Mouse (Mus musculus) adrenal gland, adult 8-10 months (tissue): ENCODE measurements around the gene Dmrt3. TPM values are rescaled to one million over a fixed set of nuclear protein-coding genes. Genes with fewer than 3 reads are reported as not detected.

Source experiments
- DNase-seq: peaks from one replicate; pipeline ENCODE4 v3.0.0; 2022
- total RNA-seq, 4 experiments: library from RNA; stranded (reverse); gene quantifications; 2 replicates each; pipeline ENCODE4 v1.2.4; 2022

The Dmrt3 gene
- not detected for total RNA-seq

DNA sequence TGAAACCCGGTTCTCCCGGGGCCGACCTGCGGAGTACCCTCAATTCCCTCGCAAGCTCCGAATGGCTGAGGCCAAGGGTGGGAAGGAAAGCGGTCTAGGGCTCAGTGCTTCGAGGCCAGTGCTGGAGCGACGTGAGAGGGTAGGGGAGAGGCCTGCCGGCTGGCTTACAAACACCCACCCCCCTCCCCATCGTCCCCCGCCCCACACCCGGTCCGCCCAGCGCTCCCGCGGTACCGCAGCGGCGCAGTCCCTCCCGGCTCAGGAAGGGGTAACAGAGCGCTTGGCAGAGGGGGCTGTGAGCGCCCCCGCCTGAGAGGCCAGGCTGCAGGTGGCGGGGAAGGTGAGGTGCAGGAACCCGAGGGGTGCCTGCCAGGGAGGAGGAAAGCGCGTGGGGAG, at the start of gene Dmrt3:
Gene Dmrt3, plus strand, starts transcription at position 287 of the 396 bp plus-strand sequence.
- no peak for DNase-seq

DNA sequence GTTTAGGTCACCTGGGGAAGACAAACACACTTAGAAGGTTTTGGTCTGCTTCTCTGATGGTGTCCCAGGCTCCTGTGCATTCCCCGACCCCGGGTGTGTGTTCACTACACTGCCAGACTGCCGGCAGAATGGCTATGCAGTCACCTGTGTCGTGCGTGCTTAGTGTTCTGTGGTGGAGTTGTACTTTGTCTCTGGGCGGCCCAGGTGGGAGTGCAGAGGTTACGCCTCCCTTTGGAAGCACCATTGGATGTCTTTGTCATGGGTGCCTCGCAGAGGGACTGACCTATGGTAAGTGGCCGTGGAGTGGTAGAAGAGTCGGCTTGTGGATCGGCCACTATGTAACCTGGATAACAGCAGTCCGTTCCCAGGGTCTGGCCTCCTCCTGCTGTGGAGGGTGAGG, 45.7 kb upstream of the Dmrt3 start:
- no peak for DNase-seq

DNA sequence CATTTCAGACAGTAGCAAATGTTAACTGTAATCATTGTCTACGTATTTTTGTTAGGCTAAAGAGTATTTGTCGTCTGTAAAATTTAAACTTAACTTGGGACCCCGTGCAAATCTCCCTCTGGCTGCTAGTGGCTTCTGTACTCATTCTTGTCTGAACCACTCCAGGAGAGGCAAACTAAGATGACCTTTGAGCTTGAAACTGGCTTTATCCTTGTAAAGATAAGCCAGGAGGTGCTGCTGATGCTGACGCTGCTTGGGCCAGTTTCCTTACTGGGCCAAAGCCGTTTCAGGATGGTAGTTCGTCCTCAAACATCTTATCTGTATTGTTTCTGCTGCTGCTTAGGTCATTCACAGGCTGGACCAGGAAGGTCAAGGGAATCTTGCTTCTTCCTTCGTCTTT, 40.3 kb upstream of the Dmrt3 start:
- no peak for DNase-seq

DNA sequence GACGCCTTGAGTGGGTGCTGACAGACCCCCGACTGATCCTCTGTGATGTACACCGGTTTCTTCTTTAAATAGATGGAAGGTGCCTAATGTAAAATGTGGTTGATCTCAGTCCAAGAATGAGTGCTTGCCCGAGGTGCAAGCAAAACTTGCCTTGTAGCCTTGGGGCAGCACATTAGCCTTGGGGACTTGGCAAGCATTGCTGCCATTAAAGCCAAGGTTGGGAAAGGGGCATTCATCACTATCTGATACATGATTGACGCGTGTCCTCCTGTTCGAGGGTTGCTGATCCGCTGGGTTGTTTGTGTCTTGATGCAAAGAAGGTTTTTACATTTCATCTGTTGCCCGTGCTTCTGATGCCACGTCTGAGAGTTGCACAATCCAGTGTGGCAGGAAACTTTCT, 35.7 kb upstream of the Dmrt3 start:
- peak; percentile 52 for DNase-seq

DNA sequence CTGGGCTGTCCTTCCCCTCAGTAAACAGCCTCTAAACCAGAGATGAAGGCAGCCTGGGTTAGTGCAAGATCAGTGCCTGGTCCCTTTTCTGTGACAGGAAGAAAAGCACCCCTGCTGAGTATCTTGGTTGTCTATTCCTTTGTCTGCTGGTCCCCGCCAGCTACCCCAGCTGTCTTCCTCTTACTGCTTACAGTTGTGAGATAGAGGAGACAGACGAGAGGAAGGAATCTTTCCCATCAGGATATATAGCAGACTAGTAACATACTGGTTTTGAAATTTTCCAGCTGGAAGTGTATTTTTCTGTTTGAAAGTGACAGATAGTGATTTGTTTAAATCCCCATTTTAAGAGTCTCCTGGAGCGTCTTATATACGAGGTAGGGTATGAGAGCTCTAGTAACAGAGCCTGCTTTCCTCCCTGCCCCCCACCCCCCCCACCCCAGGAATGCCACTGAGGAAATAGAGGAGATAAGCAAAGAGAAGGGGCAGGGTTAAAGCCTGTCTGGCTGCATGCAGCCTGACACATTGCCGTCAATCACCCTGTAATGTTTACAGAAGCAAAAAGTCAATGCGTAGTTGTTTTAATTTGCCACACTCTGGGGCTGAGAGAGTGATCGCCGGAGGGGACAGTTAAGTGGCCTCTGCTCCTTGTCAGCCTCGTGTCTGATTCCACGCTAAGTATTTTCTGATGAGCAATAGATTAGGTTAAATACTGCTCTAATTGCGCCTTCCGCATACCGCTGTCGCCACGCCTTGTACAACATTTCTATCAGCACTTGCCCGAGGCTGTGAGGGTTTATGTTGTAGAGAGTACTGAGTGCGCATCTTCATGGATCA, 34.9 kb upstream of the Dmrt3 start:
- no peak for DNase-seq

DNA sequence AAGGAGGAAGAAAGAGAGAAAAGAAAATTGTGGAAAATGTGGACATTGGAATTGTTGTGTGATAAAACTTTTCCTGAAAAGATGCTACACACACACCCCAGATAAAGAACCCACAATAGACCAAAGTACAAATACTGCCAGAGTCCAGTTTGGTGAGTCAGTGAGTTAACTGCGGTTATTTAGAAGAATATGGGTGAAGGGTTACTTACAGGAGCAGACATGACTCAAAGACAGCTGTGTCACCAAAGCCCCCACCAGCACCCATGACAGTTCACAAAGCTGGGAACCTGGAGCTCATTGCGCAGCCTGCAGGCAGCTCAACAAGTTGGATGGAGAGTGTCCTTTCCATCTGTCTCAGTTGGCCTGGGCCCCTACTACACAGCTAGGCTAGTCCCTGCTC, 31.7 kb upstream of the Dmrt3 start:
- DNase-seq: no peak

DNA sequence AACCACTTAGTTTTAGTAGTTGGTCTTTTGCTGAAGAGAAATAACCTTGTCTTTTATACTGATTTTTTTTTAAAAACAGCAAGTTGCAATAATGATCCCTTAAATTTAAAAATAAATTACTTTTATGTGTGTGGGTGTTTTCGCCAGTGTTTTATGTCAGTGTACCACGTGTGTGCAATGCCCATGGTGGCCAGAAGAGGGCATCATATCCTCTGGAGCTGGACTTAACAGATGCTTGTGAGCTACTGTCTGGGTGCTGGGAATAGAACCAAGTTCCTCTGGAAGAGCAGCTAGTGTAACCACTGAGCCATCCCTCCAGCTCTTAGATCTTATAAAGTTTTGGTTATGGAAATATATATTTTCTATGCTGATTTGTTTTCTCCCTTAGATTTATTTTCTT, 30.7 kb upstream of the Dmrt3 start:
- no peak for DNase-seq

DNA sequence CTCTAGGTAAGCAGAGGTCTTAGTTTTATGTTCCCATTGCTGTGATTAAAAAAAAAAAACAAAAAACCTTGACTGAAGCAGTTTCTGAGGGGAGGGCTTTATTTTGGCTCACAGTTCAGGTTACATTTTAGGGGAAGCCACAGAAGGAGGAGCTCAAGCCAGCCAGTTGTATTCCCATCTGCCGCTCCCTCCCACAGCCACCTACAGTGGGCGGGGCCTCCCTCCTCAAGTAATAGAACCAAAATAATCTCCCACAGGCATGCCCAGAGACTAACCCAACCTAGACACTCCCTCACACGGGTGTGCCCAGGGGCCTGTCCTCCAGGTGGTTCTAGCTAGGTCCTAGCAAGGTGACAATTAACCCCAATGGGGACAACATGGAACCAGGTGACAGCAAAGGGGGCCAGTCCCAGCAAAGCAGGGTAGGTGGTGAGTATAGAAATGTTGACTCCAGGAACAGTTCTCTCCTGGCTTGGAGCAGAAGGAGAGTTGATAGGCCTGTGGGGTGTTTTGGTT, 12.3 kb upstream of the Dmrt3 start:
- no peak for DNase-seq

DNA sequence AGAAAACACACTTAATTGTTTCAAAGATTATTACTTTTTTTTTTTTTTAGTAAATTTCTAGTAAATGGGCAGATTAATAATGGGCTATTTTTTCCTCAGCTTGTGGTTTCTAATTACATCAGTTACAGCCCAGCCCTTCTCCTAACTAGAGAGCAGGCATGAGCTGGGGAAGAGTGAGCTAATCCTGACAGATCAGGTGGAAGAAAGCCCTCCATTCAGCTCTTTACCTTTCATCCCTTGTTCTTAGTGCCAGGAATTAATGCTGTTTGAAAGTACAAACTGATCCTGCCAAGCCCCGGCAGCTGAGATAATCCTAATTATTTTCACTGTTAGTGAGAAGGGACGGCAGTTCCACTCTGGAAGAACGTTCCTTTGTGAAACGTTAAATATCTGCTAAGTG, 11.5 kb upstream of the Dmrt3 start:
- no peak for DNase-seq

DNA sequence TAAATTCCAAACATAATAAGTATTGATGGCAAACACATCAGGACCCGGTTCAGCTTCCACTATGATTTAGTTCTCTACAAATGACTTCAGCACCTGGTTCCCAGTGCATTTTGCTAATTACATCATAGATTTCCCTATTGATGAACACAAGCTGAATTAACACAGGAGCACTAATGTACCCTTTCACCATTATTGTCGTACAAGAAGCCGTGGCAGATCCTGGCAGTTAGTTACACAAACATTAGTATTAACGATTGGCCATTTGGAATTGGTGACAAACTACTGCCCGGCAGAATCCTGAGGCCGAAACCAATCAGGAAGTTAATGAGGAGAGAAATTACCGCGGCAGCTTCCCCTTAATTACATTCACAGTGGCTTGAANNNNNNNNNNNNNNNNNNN, 8.1 kb upstream of the Dmrt3 start:
- no peak for DNase-seq

DNA sequence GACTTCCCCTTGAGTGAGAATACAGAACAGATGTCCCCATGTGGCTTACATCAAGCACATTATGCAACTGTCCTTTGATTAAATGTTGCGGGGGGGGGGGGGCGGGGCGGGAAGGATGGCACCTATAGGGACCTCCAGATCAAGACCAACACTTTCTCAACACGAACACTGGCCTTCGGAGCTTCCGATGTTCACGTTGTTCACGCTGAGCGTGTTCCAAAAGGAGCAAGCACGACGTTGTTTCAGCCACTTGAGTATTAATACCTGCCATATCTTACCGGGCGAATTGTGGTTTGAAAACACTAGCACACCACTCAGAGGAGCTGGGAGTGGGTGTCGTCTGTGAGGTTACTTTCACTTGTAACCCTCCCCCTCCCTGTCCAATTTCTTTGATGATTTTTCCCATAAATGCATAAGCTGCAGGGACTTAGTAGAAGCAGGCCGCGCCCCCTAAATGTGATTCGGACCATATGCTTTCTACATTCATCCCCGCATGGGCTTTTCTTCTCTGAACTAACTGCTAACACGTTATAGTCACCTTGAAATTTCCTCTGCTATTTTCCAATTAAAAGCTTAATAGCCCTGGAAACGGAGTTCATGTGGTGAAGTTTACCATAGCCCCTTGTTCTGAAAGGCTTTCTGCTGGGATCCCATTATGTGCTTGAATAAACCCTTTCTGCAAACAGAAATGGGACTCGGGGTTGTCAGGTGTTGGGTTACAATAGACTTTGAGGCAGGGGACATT, 2.5 kb upstream of the Dmrt3 start:
- DNase-seq: no peak

DNA sequence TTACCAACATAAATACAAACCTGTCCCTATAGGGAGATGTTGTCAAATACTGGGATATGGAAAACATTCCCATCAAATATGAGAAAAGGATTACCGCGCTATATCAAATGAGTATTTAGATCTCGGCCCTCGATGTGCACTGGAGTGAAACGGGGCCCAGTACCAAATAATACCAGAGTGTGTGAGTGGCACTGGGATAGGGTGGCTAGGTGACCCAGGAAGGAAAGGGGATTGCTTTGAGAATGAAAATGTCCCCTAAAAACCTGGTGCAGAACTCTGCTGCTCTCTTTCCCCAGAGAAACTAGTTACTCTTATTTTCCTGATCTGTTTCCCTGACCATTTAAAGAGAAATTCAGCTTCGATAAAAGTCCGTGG, 1.9 kb upstream of the Dmrt3 start:
- no peak for DNase-seq

DNA sequence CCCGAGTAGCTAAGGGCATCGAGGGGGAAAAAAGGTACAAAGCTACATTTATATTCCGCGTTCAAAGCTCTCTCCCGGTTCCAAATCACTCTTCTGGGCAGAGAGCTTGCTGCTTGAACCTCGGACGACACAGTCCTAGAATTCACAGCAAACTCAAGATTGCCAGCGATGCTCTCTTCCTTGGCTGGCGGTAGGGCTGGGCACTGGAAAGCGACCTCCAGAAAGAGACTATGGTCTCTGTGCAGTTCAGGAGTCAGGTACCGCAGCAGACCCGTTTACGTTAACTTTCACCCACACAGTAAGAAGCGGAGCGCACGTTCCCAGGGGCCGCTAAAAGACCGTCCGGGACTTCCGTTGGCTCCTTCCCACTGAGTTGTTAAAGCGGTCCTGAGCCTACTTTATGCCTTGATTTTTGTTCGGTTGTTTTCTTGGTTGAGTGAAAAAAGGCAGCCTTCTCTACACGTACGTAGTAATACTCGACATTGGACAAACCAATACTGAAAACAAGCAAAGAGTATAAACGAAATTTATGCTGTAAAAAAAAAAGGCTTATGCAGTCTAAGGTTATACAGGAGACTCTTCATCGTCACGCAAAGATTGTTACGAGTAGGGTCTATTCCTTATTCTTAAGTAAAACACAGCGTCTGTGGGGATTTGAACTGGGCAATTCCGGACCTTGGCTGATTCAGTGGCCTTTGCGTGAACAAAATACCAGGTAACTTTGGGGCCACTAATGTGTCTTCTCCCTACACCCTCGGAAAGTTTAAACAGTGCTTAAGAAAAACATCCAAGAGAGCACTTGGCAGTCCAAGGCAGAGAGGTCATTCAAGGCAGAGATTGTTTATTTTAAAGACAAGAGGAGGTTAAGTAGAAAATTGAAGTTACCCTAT, 895 bp upstream of the Dmrt3 start:
- DNase-seq: no peak

DNA sequence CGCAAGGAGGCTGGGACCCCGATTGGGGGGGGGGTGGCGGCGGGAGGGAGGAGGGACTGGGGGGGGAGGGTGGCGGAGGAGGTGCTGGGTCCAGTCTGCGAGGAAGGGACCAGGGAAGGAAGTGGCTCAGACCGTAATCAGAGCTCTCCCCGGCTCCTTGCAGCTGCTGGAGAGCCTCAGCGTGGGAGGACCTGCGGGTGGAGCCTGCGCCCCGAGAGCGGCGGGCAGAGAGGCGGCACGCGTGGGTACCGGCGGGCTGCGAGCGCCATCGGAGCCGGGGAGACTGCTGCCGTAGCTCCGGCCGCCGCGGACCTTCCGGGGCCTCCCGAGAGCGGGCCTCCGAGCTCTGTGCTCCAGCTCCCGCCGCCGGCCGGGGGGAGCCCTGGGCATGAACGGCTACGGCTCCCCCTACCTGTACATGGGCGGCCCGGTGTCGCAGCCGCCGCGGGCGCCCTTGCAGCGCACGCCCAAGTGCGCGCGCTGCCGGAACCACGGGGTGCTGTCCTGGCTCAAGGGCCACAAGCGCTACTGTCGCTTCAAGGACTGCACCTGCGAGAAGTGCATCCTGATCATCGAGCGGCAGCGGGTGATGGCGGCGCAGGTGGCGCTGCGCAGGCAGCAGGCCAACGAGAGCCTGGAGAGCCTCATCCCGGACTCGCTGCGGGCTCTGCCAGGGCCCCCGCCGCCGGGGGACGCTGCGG, 460 bp downstream of the Dmrt3 start:
- DNase-seq: no peak

DNA sequence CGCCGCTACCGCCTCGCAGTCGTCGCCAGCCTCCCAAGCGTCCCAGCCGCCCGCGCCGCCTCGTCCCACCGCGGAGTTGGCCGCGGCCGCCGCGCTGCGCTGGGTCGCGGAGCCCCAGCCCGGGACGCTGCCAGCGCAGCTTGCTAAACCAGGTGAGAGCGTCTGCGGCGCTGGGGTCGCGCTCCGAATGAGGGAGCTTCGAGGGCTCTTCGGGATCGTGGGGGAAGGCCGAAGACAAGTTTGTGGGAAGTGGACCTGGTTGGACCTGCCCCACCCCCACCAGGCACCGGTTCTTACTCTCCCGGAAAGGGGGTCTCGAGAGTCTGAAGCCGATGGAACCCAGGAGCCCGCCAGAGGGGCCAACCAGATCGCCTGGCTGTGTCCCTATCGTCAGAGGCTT, 1.0 kb downstream of the Dmrt3 start:
- DNase-seq: no peak

DNA sequence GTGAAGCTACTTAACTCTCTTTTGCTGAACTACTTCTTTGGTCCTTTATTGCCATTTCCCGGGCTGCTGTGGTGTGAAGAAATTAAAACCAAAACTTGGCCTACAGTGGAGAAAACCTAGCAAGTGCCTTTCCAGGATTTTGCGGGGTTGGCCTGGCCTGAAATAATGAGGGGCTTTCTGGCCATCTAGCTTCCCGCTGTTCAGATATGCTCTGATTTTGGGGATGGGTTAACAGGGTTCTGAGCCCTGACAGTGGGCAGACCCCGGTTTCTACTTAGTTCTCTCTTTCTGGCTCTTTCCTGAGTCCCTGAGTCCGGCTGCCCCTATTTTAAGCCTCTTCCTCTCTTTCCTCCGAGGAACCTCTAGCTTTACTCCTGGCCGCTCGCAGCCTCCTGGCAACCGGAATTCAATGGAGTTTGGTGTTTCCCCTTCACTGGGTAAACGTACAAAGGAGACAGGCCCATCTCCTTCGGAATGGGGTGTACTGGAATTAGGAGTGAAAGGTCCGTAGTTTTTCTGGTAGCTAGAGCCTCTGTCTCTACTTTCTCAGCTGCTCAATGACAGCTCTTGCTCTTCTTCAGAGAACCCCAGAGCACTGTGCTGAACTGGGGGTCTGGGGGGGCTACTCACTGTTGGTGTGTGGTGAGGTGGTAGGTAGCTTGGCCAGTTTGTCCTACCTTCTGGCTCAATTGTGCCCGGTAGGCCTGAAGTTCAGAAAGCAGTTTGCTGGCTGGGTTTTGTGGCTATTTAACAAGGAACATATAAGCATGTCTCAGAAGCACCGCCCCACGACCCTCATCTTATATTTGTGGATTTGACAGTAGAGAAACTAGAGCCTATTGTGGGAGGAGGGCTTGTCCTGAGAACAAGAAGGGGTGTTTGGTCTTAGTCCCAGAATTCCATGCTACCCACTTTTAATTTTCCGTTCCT, 2.0 kb downstream of the Dmrt3 start:
- no peak for DNase-seq

DNA sequence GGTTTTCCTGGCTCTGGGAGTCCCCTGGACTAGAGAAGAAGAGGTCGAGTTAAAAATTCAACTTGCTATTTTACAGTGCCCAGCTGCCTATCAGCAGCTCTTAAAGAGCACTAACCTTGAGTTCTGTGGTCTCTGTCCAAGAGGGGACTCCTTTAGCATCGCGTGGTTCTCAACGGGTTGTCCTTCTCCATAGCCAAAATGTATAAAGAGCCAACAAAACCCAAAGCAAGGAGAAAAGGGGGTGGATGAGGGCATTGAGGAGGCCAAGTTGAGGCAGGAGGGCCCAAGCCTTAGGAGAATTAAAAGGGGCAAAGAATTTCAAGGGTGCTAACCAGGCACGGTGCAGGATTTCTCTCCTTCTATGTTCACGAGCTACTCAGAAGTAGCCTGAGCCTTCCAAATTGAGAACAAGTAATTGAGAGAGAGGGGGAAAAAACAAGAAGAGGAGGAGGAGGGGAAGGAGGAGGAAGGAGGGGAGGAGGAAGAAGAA, 2.8 kb downstream of the Dmrt3 start:
- DNase-seq: no peak

DNA sequence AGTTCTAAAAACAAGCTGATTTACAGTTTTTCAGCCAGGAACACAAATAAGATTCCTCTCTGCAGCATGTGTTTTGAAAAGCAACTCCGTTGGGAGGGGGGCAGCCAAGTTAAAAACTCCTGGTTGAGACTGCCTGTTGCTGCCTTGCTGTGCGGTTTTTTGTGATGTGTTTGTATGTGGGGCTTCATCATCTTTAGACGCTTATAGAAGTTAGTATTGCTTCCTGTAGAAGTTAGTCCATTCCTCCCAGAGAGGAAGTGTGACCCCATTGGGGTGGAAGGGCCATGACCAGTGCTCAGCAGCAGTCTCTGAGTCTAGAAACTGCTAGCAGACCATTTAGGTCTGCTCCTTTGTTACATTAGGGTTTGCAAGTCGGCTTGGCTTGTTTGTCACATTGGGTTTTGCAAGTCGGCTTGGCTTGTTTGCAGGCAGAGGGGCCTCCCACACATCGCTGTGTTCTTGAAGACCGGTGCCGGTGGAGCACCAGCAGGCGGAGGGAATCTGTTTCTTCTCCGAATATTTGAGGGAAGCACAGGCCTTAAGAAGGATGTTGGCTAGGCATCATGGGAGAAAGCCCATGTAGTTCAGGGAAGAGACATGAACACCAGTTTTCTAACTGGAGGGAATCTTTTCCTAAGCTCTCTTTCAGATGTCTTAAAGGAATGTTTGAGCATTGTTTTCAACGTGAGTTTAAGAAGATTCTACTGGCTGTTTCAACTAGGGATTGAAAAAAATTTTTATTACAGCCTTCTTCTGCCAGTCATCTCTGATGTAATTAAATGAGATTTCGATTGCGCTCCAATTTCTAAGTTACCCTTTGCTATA, 3.6 kb downstream of the Dmrt3 start:
- no peak for DNase-seq

DNA sequence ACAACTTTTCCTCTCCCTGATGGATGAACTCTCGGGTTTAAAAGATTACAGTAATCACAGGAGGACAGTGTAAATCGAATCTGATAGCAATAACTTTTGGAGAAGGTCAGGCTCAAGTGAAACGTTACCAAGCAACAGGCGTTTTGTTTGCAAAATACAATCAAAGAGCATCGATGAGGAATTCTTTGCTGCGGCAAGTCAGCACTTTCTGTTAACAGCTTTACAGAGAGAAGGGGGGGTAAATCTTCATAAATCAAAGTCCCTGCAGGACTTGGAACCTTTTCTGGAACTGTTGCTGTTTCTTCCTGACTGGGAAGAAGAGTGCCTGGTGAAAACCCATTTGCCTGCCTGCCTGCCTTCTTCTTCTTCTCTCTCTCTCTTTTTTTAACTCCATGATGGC, 5.8 kb downstream of the Dmrt3 start:
- no peak for DNase-seq
